Comparison of ENCODE assay signal across 22 mouse cellular contexts in the genomic region with DNA sequence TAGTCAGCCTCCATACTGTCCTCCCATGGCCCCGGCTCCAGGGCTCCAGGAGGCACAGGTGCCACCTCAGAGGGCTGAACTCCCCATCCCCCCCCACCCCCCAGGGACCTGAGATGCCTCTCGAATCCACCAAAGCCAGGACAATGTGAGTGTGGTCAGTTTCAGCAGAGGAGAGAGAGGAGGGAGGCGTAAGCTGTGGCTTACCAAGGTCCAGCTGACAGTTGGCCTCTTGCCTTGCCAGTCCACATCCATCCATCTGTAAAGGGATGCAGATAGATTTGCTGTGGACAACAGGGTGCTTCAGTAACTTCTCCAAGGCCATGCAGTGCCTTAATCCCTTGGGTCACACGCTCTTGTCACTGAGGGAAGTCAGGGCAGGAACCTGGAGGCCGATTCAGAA. TPM values are rescaled to one million over a fixed set of nuclear protein-coding genes. Genes with fewer than 3 reads are reported as not detected.
A peak's percentile ranks its signal among the peaks of the same experiment; 100 is the strongest.
DNase-seq lines count a peak whose midpoint lies in the region; ATAC-seq and TF ChIP-seq lines count a peak whose summit lies in the region.
"Had no signal": no experiment of that assay in that cellular context is flagged by ENCODE, and none has a peak within 500 bp of the region (broad histone marks: within the 10 kb centered on the region; RNA-seq: fewer than 3 reads in every experiment).

No protein-coding gene starts in this region.

- TF ChIP-seq POLR2A in myocyte (IDR thresholded peaks at IDR 0.05; ENCODE audit: insufficient read length, low read depth) = no peak

- H3K27me3 ChIP-seq in hindbrain, embryonic 10.5 days (ENCODE audit: insufficient read depth, poor library complexity, severe bottlenecking) = no peaks in the 10 kb centered on the region
- H3K27me3 ChIP-seq in hindbrain, embryonic 11.5 days (ENCODE audit: control insufficient read depth, insufficient read depth, low read length) = no peaks in the 10 kb centered on the region
- H3K27me3 ChIP-seq in megakaryocyte, embryonic 14.5 days (replicated peaks) = peaks cover 44% of the 10 kb centered on the region
- H3K27me3 ChIP-seq in myocyte (ENCODE audit: control insufficient read depth, insufficient read depth, insufficient read length) = no peaks in the 10 kb centered on the region
- H3K27me3 ChIP-seq: embryonic facial prominence, embryonic 12.5 days; forebrain, embryonic 13.5 days; forebrain, embryonic 15.5 days; Patski had no signal

- H3K9ac ChIP-seq in hindbrain, embryonic 11.5 days (ENCODE audit: low read depth, low read length) = no peak overlapping the region
- H3K9ac ChIP-seq: embryonic facial prominence, embryonic 12.5 days; forebrain, embryonic 13.5 days; forebrain, embryonic 15.5 days had no signal

- no peaks in the 10 kb centered on the region for H3K79me2 ChIP-seq in myocyte (ENCODE audit: control insufficient read depth, insufficient read depth)

- H3K4me2 ChIP-seq in hindbrain, embryonic 11.5 days (replicated peaks; ENCODE audit: low read depth, low read length) = no peak overlapping the region
- H3K4me2 ChIP-seq in myocyte (ENCODE audit: low read depth) = no peak overlapping the region
- H3K4me2 ChIP-seq: embryonic facial prominence, embryonic 12.5 days; forebrain, embryonic 13.5 days; forebrain, embryonic 15.5 days had no signal

- H3K9me3 ChIP-seq in hindbrain, embryonic 10.5 days = peaks cover 11% of the 10 kb centered on the region
- H3K9me3 ChIP-seq in hindbrain, embryonic 11.5 days (ENCODE audit: control insufficient read depth, low read length) = 0 out of 2 replicates have a peak, but pooled peaks cover 4% of the 10 kb centered on the region
- H3K9me3 ChIP-seq in megakaryocyte, embryonic 14.5 days = peaks cover 34% of the 10 kb centered on the region
- H3K9me3 ChIP-seq: forebrain, embryonic 15.5 days had no signal

- no peak overlapping the region for H3K4me3 ChIP-seq in hindbrain, embryonic 10.5 days
- no peak overlapping the region for H3K4me3 ChIP-seq in hindbrain, embryonic 11.5 days (ENCODE audit: low read depth, low read length)
- peak overlapping the region; percentile 36 for H3K4me3 ChIP-seq in megakaryocyte, embryonic 14.5 days (replicated peaks)
- no peak overlapping the region for H3K4me3 ChIP-seq in myocyte
- H3K4me3 ChIP-seq: embryonic facial prominence, embryonic 10.5 days; embryonic facial prominence, embryonic 12.5 days; forebrain, embryonic 13.5 days; forebrain, embryonic 15.5 days had no signal

- H3K4me1 ChIP-seq in hindbrain, embryonic 10.5 days (replicated peaks) = peaks cover 18% of the 10 kb centered on the region
- H3K4me1 ChIP-seq in hindbrain, embryonic 11.5 days (replicated peaks; ENCODE audit: control insufficient read depth, insufficient read depth, low read length) = no peaks in the 10 kb centered on the region; the same call in 1 of the 2 replicates
- peaks cover 53% of the 10 kb centered on the region for H3K4me1 ChIP-seq in megakaryocyte, embryonic 14.5 days
- H3K4me1 ChIP-seq: embryonic facial prominence, embryonic 12.5 days had no signal

- no peak for ATAC-seq in hindbrain, embryonic 11.5 days (ENCODE audit: low FRiP score)
- ATAC-seq in megakaryocyte, adult 5-6 weeks (ENCODE audit: poor library complexity, severe bottlenecking) = no peak
- ATAC-seq: activated CD4-positive, CD25-positive, alpha-beta regulatory T cell, adult 4 months; CD4-positive, CD25-positive, alpha-beta regulatory T cell, adult 4 months; forebrain, embryonic 13.5 days; forebrain, embryonic 15.5 days; Patski had no signal

- H3K36me3 ChIP-seq in hindbrain, embryonic 10.5 days = no peaks in the 10 kb centered on the region
- no peaks in the 10 kb centered on the region for H3K36me3 ChIP-seq in hindbrain, embryonic 11.5 days (ENCODE audit: control insufficient read depth, insufficient read depth, low read length)
- peaks cover 7% of the 10 kb centered on the region for H3K36me3 ChIP-seq in megakaryocyte, embryonic 14.5 days (replicated peaks; ENCODE audit: low read length)
- no peaks in the 10 kb centered on the region for H3K36me3 ChIP-seq in myocyte (ENCODE audit: control insufficient read depth, insufficient read depth)
- H3K36me3 ChIP-seq: embryonic facial prominence, embryonic 10.5 days; embryonic facial prominence, embryonic 12.5 days; forebrain, embryonic 15.5 days; G1E had no signal

- WGBS in hindbrain, embryonic 10.5 days = 84% methylated on average over 5 of the region's 5 CpGs
- WGBS in hindbrain, embryonic 11.5 days = 80% methylated on average over 5 of the region's 5 CpGs

- DNase-seq in hindbrain, embryonic 10.5 days (ENCODE audit: low spot score) = no peak
- no peak for DNase-seq in hindbrain, embryonic 11.5 days (ENCODE audit: low spot score)
- DNase-seq: adrenal gland, adult 8-10 months; adrenal gland, postnatal 14 days; adrenal gland, postnatal 36 days; B cell, adult 2 months; cerebellum, adult 11-12 months; cerebellum, adult 2 months; cerebellum, adult 9-10 months; cerebellum, postnatal 10 days; cerebellum, postnatal 25 days had no signal

- no peak overlapping the region for H3ac ChIP-seq in myocyte (ENCODE audit: control insufficient read depth, insufficient read length)

- peak overlapping the region; percentile 2; the same call in 1 of the 2 replicates for H3K27ac ChIP-seq in hindbrain, embryonic 10.5 days
- no peak overlapping the region for H3K27ac ChIP-seq in hindbrain, embryonic 11.5 days (ENCODE audit: low read depth, low read length)
- H3K27ac ChIP-seq: embryonic facial prominence, embryonic 10.5 days; embryonic facial prominence, embryonic 12.5 days; forebrain, embryonic 13.5 days; forebrain, embryonic 15.5 days had no signal

TF ChIP-seq in myocyte, 11 proteins besides CTCF, POLR2A, EP300 and RAD21:
- no peak for TF ChIP-seq E2F4 (IDR thresholded peaks at IDR 0.05; ENCODE audit: insufficient read depth)
- peak in 1 of 3 experiments; percentile 75 for TF ChIP-seq MYOG (IDR thresholded peaks at IDR 0.05; ENCODE audit: control insufficient read depth in 1 of 3, insufficient read depth in 1 of 3, insufficient read length in 2 of 3, low read depth in 2 of 3)
- TF ChIP-seq SRF (IDR thresholded peaks at IDR 0.05; ENCODE audit: control insufficient read depth, insufficient read length, low read depth) = no peak
- TF ChIP-seq USF1 (IDR thresholded peaks at IDR 0.05; ENCODE audit: low read depth) = no peak
- peak in 2 of 3 experiments; percentile 39 to 74 for TF ChIP-seq MYOD1 (IDR thresholded peaks at IDR 0.05; ENCODE audit: control insufficient read depth in 1 of 3, insufficient read length in 2 of 3, low read depth in 2 of 3)
TF ChIP-seq in myocyte: peak in this region for 2.

RNA-seq across cellular contexts. Expression of a gene that starts 51.4 kb away (rescaled TPM):
- 18.1 and 19.7 TPM in 2 replicates for polyA plus RNA-seq in hindbrain, embryonic 10.5 days (2016; fragmentation: Nextera tagmentation; extraction: Ambion mirVana)
- 14.5 and 21.2 TPM in 2 replicates for polyA plus RNA-seq in hindbrain, embryonic 11.5 days (2014; fragmentation: Nextera tagmentation; extraction: Ambion mirVana)
- polyA plus RNA-seq in megakaryocyte, embryonic 14.5 days (2012; ENCODE audit: insufficient read depth, low replicate concordance) = 103 and 109 TPM in 2 replicates
- 87.7 and 107 TPM in 2 replicates for total RNA-seq in megakaryocyte, adult 5-6 weeks (2015)
- total RNA-seq in megakaryocyte, adult 5-6 weeks (2017) = 15.0 and 21.5 TPM in 2 replicates
- polyA plus RNA-seq in myocyte (2012; fragmentation: generic; extraction: Trizol) = 127 TPM
- total RNA-seq: G1E had no signal
